21 mouse cellular contexts compared by ENCODE assay signal in the genomic region with DNA sequence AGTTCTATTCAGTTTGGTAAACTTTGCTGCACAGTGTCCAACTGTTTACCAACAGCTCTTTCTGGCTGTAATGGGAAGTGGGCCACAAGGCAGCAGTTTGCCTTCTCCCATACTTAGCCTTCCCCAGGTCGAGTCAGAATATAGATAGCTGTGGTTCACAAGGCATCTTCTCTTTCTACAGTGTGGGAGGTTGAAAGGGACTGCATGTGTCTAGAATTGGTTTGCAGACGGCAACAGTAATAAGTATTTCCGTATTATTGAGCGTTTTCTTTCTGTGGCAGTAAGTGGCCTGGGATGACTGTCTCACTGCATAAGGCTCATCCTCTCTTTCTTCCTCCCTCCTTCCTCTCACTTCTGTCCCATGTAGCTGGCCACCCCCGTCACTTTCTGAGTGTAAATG. TPM values are rescaled to one million over a fixed set of nuclear protein-coding genes. Genes with fewer than 3 reads are reported as not detected.
DNase-seq lines count a peak whose midpoint lies in the region; ATAC-seq lines count a peak whose summit lies in the region.
"Had no signal": no experiment of that assay in that cellular context is flagged by ENCODE, and none has a peak within 500 bp of the region (broad histone marks: within the 10 kb centered on the region; RNA-seq: fewer than 3 reads in every experiment).

No protein-coding gene starts in this region.

- H3K4me2 ChIP-seq in liver, embryonic 15.5 days, result no peak overlapping the region
- no peak overlapping the region for H3K4me2 ChIP-seq in liver, embryonic 11.5 days
- H3K4me2 ChIP-seq: embryonic facial prominence, embryonic 13.5 days; forebrain, embryonic 12.5 days; heart, embryonic 11.5 days; hindbrain, embryonic 14.5 days had no signal

- no peak for DNase-seq in liver, embryonic 11.5 days (ENCODE audit: low spot score)
- DNase-seq in CD4-positive, CD25-positive, alpha-beta regulatory T cell, adult 2 months (ENCODE audit: low read depth, low spot score), result peak; percentile 33
- DNase-seq in splenic B cell, adult 2 months (ENCODE audit: low read depth, low spot score), result peak; percentile 15
- no peak for DNase-seq in cerebellum, postnatal 25 days
- DNase-seq: adrenal gland, postnatal 14 days; cerebellum, adult 2 months; cerebellum, postnatal 10 days; gastrocnemius, adult 2 months; gastrocnemius, postnatal 25 days; heart, adult 18-20 months; kidney, adult 8-10 months had no signal

- WGBS in liver, embryonic 15.5 days (ENCODE audit: insufficient replicate concordance), result 65% methylated on average over 5 of the region's 5 CpGs
- WGBS in liver, embryonic 11.5 days, result 78% methylated on average over 5 of the region's 5 CpGs

- H3K4me1 ChIP-seq in liver, embryonic 15.5 days (replicated peaks), result no peaks in the 10 kb centered on the region
- no peaks in the 10 kb centered on the region for H3K4me1 ChIP-seq in liver, embryonic 11.5 days (replicated peaks; ENCODE audit: control insufficient read depth, insufficient read depth, low read length)
- H3K4me1 ChIP-seq: forebrain, embryonic 12.5 days; hindbrain, embryonic 10.5 days had no signal

- no peaks in the 10 kb centered on the region for H3K9me3 ChIP-seq in liver, embryonic 15.5 days (replicated peaks)
- H3K9me3 ChIP-seq in liver, embryonic 11.5 days (ENCODE audit: control insufficient read depth, low read length), result no peaks in the 10 kb centered on the region
- H3K9me3 ChIP-seq: embryonic facial prominence, embryonic 13.5 days; forebrain, embryonic 12.5 days; hindbrain, embryonic 10.5 days had no signal

- no peak overlapping the region for H3K9ac ChIP-seq in liver, embryonic 15.5 days
- H3K9ac ChIP-seq in liver, embryonic 11.5 days (ENCODE audit: low read depth, low read length), result no peak overlapping the region
- H3K9ac ChIP-seq: embryonic facial prominence, embryonic 13.5 days; forebrain, embryonic 12.5 days; hindbrain, embryonic 14.5 days had no signal

- H3K4me3 ChIP-seq in liver, embryonic 15.5 days (replicated peaks), result no peak overlapping the region
- no peak overlapping the region for H3K4me3 ChIP-seq in liver, embryonic 11.5 days (ENCODE audit: low read depth, low read length)
- H3K4me3 ChIP-seq: embryonic facial prominence, embryonic 13.5 days; forebrain, embryonic 12.5 days; gastrocnemius, adult 2 months; hindbrain, embryonic 10.5 days had no signal

- H3K27me3 ChIP-seq in liver, embryonic 15.5 days, result no peaks in the 10 kb centered on the region
- no peaks in the 10 kb centered on the region for H3K27me3 ChIP-seq in liver, embryonic 11.5 days (replicated peaks; ENCODE audit: control insufficient read depth, insufficient read depth, low read length)
- no peaks in the 10 kb centered on the region for H3K27me3 ChIP-seq in splenic B cell, adult 2 months (ENCODE audit: control insufficient read depth, insufficient read depth, low read length, poor library complexity, severe bottlenecking)
- H3K27me3 ChIP-seq: embryonic facial prominence, embryonic 13.5 days; forebrain, embryonic 12.5 days had no signal

- H3K27ac ChIP-seq in liver, embryonic 15.5 days (replicated peaks), result 0 out of 2 replicates have a peak overlapping the region, but pooled peaks have one; percentile 29
- no peak overlapping the region for H3K27ac ChIP-seq in liver, embryonic 11.5 days (ENCODE audit: low read depth, low read length)
- H3K27ac ChIP-seq: embryonic facial prominence, embryonic 13.5 days; forebrain, embryonic 12.5 days; gastrocnemius, adult 2 months; hindbrain, embryonic 10.5 days; hindbrain, embryonic 14.5 days had no signal

- no peak for ATAC-seq in liver, embryonic 15.5 days (ENCODE audit: insufficient read depth)
- ATAC-seq in liver, embryonic 11.5 days (replicated peaks; ENCODE audit: low FRiP score), result no peak
- ATAC-seq in activated CD4-positive, CD25-positive, alpha-beta regulatory T cell, adult 4 months, result peak; percentile 60
- ATAC-seq in megakaryocyte-erythroid progenitor cell, adult 5-6 weeks (replicated peaks; ENCODE audit: low FRiP score, low TSS enrichment, poor library complexity, severe bottlenecking), result no peak
- ATAC-seq: forebrain, embryonic 16.5 days; intestine, embryonic 16.5 days had no signal

- H3K36me3 ChIP-seq in liver, embryonic 15.5 days (replicated peaks), result no peaks in the 10 kb centered on the region
- no peaks in the 10 kb centered on the region for H3K36me3 ChIP-seq in liver, embryonic 11.5 days (ENCODE audit: control insufficient read depth, insufficient read depth, low read length)
- H3K36me3 ChIP-seq in splenic B cell, adult 2 months (ENCODE audit: control insufficient read depth, insufficient read depth, low read length, poor library complexity, severe bottlenecking), result no peaks in the 10 kb centered on the region
- H3K36me3 ChIP-seq: embryonic facial prominence, embryonic 13.5 days; forebrain, embryonic 12.5 days; hindbrain, embryonic 10.5 days had no signal

RNA-seq across cellular contexts. Expression of a gene that starts 37.2 kb away (rescaled TPM):
- 2.8 and 3.4 TPM in 2 replicates for polyA plus RNA-seq in liver, embryonic 15.5 days (2015; fragmentation: Nextera tagmentation; extraction: Ambion mirVana)
- polyA plus RNA-seq in liver, embryonic 11.5 days (2014; fragmentation: Nextera tagmentation; extraction: Ambion mirVana), result 8.2 and 8.7 TPM in 2 replicates
- 10 to 100 TPM; 36.7 to 44.6 TPM for polyA plus RNA-seq in activated CD4-positive, CD25-positive, alpha-beta regulatory T cell, adult 4 months (2017; shearing (Covaris generic))
- total RNA-seq in megakaryocyte-erythroid progenitor cell, adult 5-6 weeks (2014; fragmentation: Nextera tagmentation), result 35.1 and 38.7 TPM in 2 replicates
- total RNA-seq in megakaryocyte-erythroid progenitor cell, adult 5-6 weeks (2017), result 26.5 and 29.9 TPM in 2 replicates

Comparison
In these comparisons a context has a peak if more than half of its experiments do, and no peak if none do; other contexts are left out.
1. DNase-seq: peak in CD4-positive, CD25-positive, alpha-beta regulatory T cell, adult 2 months (single experiment) and splenic B cell, adult 2 months (single experiment); none in liver, embryonic 11.5 days (single experiment) and cerebellum, postnatal 25 days (0 of 2).